Mouse (Mus musculus) myocyte (in vitro differentiated cells): ENCODE measurements around the gene Ypel1.

Experiments used
- E2F4 ChIP-seq: IDR thresholded peaks from one replicate; pipeline ENCODE4 v1.6.1; 2011; ENCODE audit warnings: mild to moderate bottlenecking, control low read depth, moderate library complexity; ENCODE audit not compliant: insufficient read depth
- MAX ChIP-seq: IDR thresholded peaks from one replicate; pipeline ENCODE4 v1.6.1; 2011; ENCODE audit warnings: low read depth, mild to moderate bottlenecking, control low read depth
- MYOG ChIP-seq, 3 experiments: IDR thresholded peaks; one replicate each; pipeline ENCODE4 v1.6.1; 2011; ENCODE audit warnings: control low read depth in 2 of 3, low read depth in 2 of 3, mild to moderate bottlenecking in 2 of 3; ENCODE audit not compliant: insufficient read length in 2 of 3, control insufficient read depth in 1 of 3, insufficient read depth in 1 of 3
- POLR2A ChIP-seq: IDR thresholded peaks from one replicate; pipeline ENCODE4 v1.6.1; 2011; ENCODE audit warnings: low read depth, mild to moderate bottlenecking, control low read depth, moderate library complexity; ENCODE audit not compliant: insufficient read length
- REST ChIP-seq: IDR thresholded peaks from one replicate; pipeline ENCODE4 v1.6.1; 2011; ENCODE audit warnings: mild to moderate bottlenecking, control low read depth, moderate library complexity; ENCODE audit not compliant: insufficient read depth, insufficient read length
- SRF ChIP-seq: IDR thresholded peaks from one replicate; pipeline ENCODE4 v1.6.1; 2011; ENCODE audit warnings: low read depth; ENCODE audit not compliant: control insufficient read depth, insufficient read length
- TCF12 ChIP-seq: IDR thresholded peaks from one replicate; pipeline ENCODE4 v1.6.1; 2011; ENCODE audit warnings: mild to moderate bottlenecking, control low read depth; ENCODE audit not compliant: poor library complexity, insufficient read depth, severe bottlenecking
- USF1 ChIP-seq: IDR thresholded peaks from one replicate; pipeline ENCODE4 v1.6.1; 2011; ENCODE audit warnings: low read depth, mild to moderate bottlenecking, control low read depth, moderate library complexity

- no peak for TF ChIP-seq SRF
- TF ChIP-seq POLR2A, result no peak
- TF ChIP-seq TCF12, result no peak
- no peak for TF ChIP-seq USF1
- no peak for TF ChIP-seq E2F4
- no peak for TF ChIP-seq MYOG (IDR thresholded peaks at IDR 0.05; ENCODE audit: control insufficient read depth in 1 of 3, insufficient read depth in 1 of 3, insufficient read length in 2 of 3, low read depth in 2 of 3)
- TF ChIP-seq MAX, result no peak
- no peak for TF ChIP-seq REST
These were observed 7.2 kb upstream of the Ypel1 start for GRCm38 (mm10) chr16:17062338-17062737.
